Mouse (Mus musculus) gastrocnemius, postnatal 14 days (tissue): ENCODE measurements at regions not wholly inside any gene's neighbourhood (a gene's known extent, or its start where the extent isn't known, plus 50 kb on each side); places are given as distances from the start of the nearest gene placed in this dataset.

Experiments used
- DNase-seq: peaks from one replicate; pipeline ENCODE4 v3.0.0; 2021; ENCODE audit warnings: mixed read lengths
- intact Hi-C: fragments of 180-260 bp; cut with DNase I; formaldehyde crosslinking; loops from one replicate; pipeline ENCODE4 v1.15.1; 2025; ENCODE audit warnings: low total_unique reads

DNA sequence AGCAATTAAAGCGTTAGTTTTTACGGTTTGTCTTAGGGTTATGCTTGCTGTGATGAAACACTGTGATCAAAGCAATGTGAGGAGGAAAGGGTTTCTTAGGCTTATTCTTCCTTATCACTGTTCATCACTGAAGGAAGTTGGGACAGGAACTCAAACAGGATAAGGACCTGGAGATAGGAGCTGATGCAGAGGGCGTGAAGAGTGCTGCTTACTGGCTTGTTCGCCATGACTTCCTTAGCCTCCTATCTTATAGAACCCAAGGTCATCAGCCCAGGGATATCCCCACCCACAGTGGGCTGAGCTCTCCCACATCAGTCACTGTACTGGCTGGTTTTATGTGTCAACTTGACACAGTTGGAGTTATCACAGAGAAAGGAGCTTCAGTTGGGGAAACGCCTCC, 50.4 kb upstream of the Adra1d start:
- DNase-seq: no peak
- intact Hi-C loops: no loop called here
